Mouse (Mus musculus) CH12.LX (cell line): ENCODE data around the gene Mas1.

Experiments
- CTCF ChIP-seq, 2 experiments: IDR thresholded peaks in 1 of 2; conservative IDR thresholded peaks in 1 of 2; 2 replicates each; pipeline ENCODE4 v1.5.1; 2011 to 2012; ENCODE audit warnings: low read depth in 2 of 2, low read length in 2 of 2, improper control_type of control experiment in 1 of 2, inconsistent platforms in 1 of 2, mild to moderate bottlenecking in 1 of 2, moderate library complexity in 1 of 2
- TBP ChIP-seq: conservative IDR thresholded peaks from 2 replicates; pipeline ENCODE4 v1.6.1; 2011; ENCODE audit warnings: low read depth, low read length, improper control_type of control experiment

- TF ChIP-seq CTCF (conservative IDR thresholded peaks at IDR 0.05 in 1 of 2, IDR thresholded peaks at IDR 0.05 in 1 of 2; ENCODE audit: low read depth in 2 of 2, low read length in 2 of 2) (no peak), TBP (no peak)
Observed at GRCm38 (mm10) chr17:12891054-12891453, 23.1 kb upstream of the Mas1 start.
